Mouse (Mus musculus) right cerebral cortex, postnatal 36 days (tissue): Measurements from ENCODE around the gene Clta.
"Not testable (repeated sequence)": the region's sequence is repeated elsewhere in the genome, so short reads cannot be mapped to it uniquely, and the experiment has no call there.

Experiments
- DNase-seq, 2 experiments: peaks; one replicate each; pipeline ENCODE4 v3.0.0; 2022; ENCODE audit warnings: low spot score in 2 of 2, mixed read lengths in 1 of 2

Gene Clta

GRCm38 (mm10) chr4:44024241-44024640 is 20.0 kb downstream of the Clta start:
- DNase-seq = no peak

GRCm38 (mm10) chr4:44025570-44025969 is 21.3 kb downstream of the Clta start:
- DNase-seq = no peak

GRCm38 (mm10) chr4:44028303-44029135 is 24.3 kb downstream of the Clta start:
- peak; percentile 48 to 55 for DNase-seq

- no peak for DNase-seq
Measured at GRCm38 (mm10) chr4:44029661-44030066, 25.4 kb downstream of the Clta start.

GRCm38 (mm10) chr4:44031521-44031920 is 27.3 kb downstream of the Clta start:
- DNase-seq = no peak

GRCm38 (mm10) chr4:44036455-44036854 is 32.2 kb downstream of the Clta start:
- DNase-seq = no peak

GRCm38 (mm10) chr4:44040802-44041201 is 36.5 kb downstream of the Clta start:
- DNase-seq = no peak

- DNase-seq = no peak
Measured at GRCm38 (mm10) chr4:44042429-44042828, 38.2 kb downstream of the Clta start.

GRCm38 (mm10) chr4:44043182-44043581 is 38.9 kb downstream of the Clta start:
- not testable (repeated sequence) for DNase-seq

- no peak for DNase-seq
Measured at GRCm38 (mm10) chr4:44044685-44045356, 40.6 kb downstream of the Clta start.

GRCm38 (mm10) chr4:44046066-44046465 is 41.8 kb downstream of the Clta start:
- no peak for DNase-seq

GRCm38 (mm10) chr4:44049812-44050211 is 45.6 kb downstream of the Clta start:
- DNase-seq = no peak

GRCm38 (mm10) chr4:44059674-44060073 is 55.4 kb downstream of the Clta start:
- no peak for DNase-seq

GRCm38 (mm10) chr4:44062062-44062461 is 57.8 kb downstream of the Clta start:
- DNase-seq = no peak

- peak in 1 of 2 experiments; percentile 25 for DNase-seq
Measured at GRCm38 (mm10) chr4:44062816-44063215, 58.6 kb downstream of the Clta start.

GRCm38 (mm10) chr4:44065355-44066025 is 61.2 kb downstream of the Clta start:
- DNase-seq = peak; percentile 84 to 86

GRCm38 (mm10) chr4:44066891-44067290 is 62.6 kb downstream of the Clta start:
- DNase-seq = no peak

GRCm38 (mm10) chr4:44068736-44069135 is 64.5 kb downstream of the Clta start:
- no peak for DNase-seq

- DNase-seq = no peak
Measured at GRCm38 (mm10) chr4:44069411-44069810, 65.2 kb downstream of the Clta start.

- DNase-seq = no peak
Measured at GRCm38 (mm10) chr4:44070641-44071040, 66.4 kb downstream of the Clta start.

GRCm38 (mm10) chr4:44071741-44072145 is 67.5 kb downstream of the Clta start:
- DNase-seq = no peak

GRCm38 (mm10) chr4:44072146-44072872 is 68.1 kb downstream of the Clta start:
- peak; percentile 84 to 88 for DNase-seq
